Mouse (Mus musculus): ENCODE measurements around the gene Cd8a.
"Not testable (repeated sequence)": the region's sequence is repeated elsewhere in the genome, so short reads cannot be mapped to it uniquely, and the experiment has no call there.

Gene Cd8a

DNA sequence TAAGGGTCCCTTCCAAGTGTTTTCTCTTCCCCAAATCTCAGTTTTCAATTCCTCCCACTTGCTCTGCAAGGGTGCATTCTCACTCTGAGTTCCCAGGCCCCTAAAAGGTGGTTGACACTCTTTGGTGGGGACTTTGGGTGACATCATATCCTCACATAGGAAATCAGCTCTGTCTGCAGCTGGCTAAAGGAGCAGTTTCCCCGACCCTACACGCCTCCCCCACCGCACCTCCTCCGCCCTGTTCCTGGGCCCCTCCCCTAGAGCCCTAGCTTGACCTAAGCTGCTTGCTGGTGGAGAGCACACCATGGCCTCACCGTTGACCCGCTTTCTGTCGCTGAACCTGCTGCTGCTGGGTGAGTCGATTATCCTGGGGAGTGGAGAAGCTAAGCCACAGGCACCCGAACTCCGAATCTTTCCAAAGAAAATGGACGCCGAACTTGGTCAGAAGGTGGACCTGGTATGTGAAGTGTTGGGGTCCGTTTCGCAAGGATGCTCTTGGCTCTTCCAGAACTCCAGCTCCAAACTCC is at the start of gene Cd8a:
Gene Cd8a (plus strand): TSS at position 179 of the 527 bp plus-strand sequence.
- no peak for DNase-seq (ENCODE audit: low spot score in 2 of 2)

DNA sequence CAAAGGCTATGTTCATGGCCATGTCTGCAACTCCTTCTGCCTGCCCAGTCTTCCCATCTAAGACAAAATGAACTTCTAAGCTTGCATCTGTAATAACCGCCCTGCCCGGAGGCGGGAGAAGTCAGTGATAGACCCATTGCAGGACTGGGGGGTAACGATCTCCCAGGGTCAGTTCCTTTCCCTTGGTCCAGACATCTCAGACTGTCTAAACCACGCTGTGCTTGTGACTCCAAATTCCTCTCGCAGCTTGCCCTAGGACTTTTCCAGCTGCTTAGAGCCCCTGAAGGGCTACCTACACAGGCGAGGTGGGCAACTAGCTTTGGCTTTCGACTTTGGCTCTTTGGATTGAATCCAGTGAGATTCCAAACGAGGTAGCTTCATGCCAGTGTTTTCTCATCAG is 48.4 kb upstream of the Cd8a start:
- no peak for DNase-seq (ENCODE audit: low spot score in 2 of 2)

- DNase-seq (ENCODE audit: low spot score in 2 of 2), result no peak
Observed at GRCm38 (mm10) chr6:71329881-71330280, 43.3 kb upstream of the Cd8a start.

GRCm38 (mm10) chr6:71330486-71330885 is 42.7 kb upstream of the Cd8a start:
- DNase-seq (ENCODE audit: low spot score in 2 of 2), result no peak

DNA sequence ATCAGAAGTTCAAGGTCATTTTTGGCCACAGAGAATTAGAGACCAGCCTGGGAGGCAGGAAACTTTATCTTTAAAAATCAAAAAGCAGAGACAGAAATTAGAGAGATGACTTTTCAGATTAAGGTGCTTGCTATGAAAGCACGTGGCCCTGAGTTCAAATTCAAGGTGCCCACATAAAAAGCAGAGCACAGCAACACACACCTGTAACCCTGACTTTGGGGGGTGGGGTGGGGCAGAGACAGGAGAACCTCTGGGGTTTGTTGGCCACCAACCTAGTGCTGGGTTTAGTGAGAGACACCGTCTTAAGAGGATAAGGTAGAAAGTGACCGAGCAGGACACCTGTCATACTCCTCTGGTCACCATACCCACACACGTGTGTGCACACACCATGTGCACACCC is 41.7 kb upstream of the Cd8a start:
- DNase-seq (ENCODE audit: low spot score in 2 of 2), result not testable (repeated sequence)

- no peak for DNase-seq (ENCODE audit: low spot score in 2 of 2)
Observed at GRCm38 (mm10) chr6:71332236-71332965, 40.8 kb upstream of the Cd8a start.

DNA sequence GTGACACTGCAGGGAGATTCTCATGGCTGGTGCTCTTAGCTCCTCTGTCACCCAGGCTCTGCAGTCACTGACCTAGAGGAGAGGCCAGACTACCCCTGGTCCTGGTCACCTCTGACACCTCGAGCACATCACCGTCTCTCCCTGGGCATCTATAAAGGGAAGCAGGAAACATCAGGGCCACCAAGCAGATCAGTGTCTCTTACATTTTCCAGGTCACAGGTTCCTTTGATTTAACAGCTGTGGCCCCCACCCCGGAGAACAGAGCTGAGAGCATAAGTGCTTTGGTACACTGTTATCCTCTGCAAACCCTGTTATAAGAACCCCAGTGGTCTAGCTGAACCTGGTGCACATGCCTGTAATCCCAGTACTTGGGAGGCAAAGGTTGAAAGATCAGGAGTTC is 40.2 kb upstream of the Cd8a start:
- DNase-seq (ENCODE audit: low spot score in 2 of 2), result no peak

DNA sequence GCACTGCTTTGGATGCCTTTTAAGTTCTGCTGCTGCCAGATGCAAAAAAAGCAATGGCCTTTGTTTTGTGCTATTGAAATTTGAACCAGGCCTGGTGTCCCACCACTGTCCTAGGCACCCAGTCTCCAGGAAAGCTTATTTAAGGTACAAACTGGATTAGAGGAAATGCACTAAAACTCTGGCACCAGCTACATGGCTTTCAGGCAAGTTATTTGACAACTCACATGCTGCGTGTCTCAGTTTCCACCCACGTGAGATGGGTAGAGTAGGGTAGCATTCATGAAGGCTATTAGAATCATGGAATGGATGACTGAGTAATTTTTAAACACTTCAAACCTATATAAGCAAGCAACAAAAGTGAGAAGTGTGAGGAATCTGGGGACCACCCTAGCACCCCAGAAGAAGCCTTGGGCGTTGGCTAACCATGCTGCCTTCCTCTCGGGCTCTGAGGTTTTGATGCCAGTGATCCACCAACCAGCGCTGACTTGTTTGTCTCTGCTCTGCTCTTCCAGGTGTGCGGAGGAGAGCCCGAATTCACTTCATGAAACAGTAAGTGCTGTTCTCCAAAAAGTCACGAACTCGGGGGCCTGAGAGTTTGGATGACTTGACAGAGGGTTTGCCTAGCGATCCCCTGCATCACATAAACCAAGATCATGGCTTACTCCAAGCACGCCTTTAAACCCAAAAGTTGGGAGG is 39.5 kb upstream of the Cd8a start:
- DNase-seq (ENCODE audit: low spot score in 2 of 2), result no peak

DNA sequence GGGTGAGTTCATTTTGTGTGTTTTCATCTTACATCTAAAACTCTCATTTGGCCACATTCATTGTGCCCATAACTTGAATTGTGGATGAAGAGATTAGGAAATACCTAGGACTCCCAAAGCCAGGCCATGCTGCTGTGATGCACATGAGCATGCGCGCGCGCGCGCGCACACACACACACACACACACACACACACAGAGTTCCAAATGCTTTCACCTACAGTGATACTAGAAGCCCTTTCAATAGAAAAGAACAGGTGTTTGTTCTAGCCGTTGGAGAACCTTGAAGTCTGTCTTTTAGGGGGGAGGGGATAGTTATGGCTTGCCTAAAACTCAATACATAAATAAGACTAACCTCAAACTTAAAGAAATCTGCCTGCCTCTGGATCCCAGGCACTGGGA is 35.6 kb upstream of the Cd8a start:
- no peak for DNase-seq (ENCODE audit: low spot score in 2 of 2)

GRCm38 (mm10) chr6:71338941-71339340 is 34.3 kb upstream of the Cd8a start:
- DNase-seq (ENCODE audit: low spot score in 2 of 2), result no peak

- no peak for DNase-seq (ENCODE audit: low spot score in 2 of 2)
Observed at GRCm38 (mm10) chr6:71339351-71339750, 33.9 kb upstream of the Cd8a start.

DNA sequence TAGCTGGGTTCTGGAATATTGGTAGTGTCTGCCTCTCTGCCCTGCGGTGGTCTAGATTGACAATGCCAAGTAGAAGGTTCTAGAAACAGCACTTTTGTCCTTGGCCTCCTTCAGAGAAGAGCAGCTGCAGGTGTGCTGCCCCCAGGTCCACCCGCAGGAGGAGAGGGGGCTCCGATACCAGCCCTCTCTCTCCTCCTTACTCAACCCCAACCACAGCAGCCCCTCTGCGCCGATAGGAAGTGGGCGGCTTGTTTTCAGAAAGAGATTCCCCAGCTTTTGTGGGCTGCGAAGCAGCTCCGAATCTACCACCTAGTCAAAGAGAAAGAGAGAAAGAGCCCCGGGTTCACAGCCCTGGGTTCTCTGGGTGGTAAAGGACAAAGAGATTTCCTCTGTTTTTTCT is 32.0 kb upstream of the Cd8a start:
- DNase-seq (ENCODE audit: low spot score in 2 of 2), result no peak

DNA sequence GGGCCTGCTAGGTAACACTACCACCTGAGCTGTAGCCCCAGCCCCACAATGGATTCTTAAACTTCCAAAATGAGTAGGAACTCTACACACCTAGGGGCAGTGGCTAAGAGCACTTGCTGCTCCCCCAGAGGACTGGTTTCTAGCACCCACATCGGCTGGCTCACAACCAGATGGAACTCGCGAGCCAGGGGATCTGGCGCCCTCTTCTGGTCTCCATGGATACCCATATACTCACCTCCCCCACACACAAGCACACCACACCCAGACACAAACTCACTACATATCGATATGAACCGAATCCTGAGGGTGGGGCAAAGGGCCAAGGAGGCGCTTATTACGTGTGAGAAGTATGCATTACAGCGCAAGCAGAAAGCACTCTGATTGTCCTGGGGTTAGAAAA is 25.2 kb upstream of the Cd8a start:
- DNase-seq (ENCODE audit: low spot score in 2 of 2), result no peak

GRCm38 (mm10) chr6:71351201-71351600 is 22.0 kb upstream of the Cd8a start:
- no peak for DNase-seq (ENCODE audit: low spot score in 2 of 2)

DNA sequence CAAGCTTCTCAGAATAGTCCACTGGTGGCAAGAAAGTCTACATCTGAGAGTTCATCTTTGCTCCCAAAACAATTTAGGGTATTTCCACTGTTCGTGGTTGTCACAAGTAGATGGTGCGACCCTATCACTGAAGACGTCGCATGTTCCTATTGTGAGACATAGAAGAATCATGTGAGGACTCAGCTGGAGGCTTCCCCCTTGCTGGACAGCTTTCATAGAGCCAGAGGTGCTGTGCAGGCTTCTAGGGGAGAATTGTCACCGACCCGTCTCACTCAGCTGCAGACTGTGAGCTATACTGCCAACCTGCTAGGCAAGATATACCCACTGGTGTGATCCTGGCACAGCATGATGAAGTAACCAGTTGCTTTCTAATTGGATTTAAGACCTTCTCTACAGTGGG is 21.0 kb upstream of the Cd8a start:
- DNase-seq (ENCODE audit: low spot score in 2 of 2), result no peak

- no peak for DNase-seq (ENCODE audit: low spot score in 2 of 2)
Observed at GRCm38 (mm10) chr6:71352866-71353427, 20.3 kb upstream of the Cd8a start.

- DNase-seq (ENCODE audit: low spot score in 2 of 2), result no peak
Observed at GRCm38 (mm10) chr6:71353722-71354121, 19.5 kb upstream of the Cd8a start.

DNA sequence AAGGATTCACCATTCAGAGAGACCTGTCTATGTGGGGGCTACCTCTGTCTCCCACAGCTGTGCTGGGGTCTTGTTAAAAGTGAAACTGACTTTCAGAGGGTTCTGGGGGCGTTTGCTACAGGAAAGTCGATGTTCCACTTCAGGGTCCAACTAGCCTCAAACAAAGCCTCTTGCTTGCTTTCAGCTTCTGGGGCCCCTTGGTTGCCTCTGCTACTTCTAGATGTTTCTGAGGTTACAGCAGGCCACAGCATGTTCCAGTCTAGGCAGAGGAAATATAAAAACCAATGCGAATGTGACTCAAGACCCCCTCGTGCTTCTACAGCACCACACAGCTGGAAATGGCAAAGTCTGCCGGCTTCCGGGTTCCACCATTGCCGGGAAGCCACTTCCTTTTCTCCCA is 15.7 kb upstream of the Cd8a start:
- DNase-seq (ENCODE audit: low spot score in 2 of 2), result no peak

DNA sequence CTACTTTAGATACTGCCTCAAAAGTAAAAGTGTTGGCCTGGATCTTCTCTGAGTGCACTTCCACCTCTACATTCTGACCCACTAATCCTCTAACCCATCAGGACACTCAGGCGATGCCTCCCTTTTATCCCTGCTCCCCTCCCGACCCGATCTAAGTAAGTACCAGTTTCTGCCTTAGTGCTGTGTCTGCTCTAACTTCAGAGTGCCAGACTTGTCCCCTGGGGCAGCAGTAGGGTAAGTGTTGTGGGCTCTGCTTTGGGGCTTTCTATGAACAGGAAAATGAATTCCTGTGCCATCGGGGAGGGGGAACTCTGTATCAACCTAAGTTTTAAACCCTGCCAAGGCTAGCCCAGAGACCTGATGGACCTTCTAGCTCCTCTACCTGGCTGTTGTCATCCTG is 13.0 kb upstream of the Cd8a start:
- no peak for DNase-seq (ENCODE audit: low spot score in 2 of 2)

- no peak for DNase-seq (ENCODE audit: low spot score in 2 of 2)
Observed at GRCm38 (mm10) chr6:71360751-71361150, 12.5 kb upstream of the Cd8a start.

GRCm38 (mm10) chr6:71361156-71361670 is 12.0 kb upstream of the Cd8a start:
- DNase-seq (ENCODE audit: low spot score in 2 of 2), result no peak

GRCm38 (mm10) chr6:71363995-71364394 is 9.2 kb upstream of the Cd8a start:
- DNase-seq (ENCODE audit: low spot score in 2 of 2), result no peak

DNA sequence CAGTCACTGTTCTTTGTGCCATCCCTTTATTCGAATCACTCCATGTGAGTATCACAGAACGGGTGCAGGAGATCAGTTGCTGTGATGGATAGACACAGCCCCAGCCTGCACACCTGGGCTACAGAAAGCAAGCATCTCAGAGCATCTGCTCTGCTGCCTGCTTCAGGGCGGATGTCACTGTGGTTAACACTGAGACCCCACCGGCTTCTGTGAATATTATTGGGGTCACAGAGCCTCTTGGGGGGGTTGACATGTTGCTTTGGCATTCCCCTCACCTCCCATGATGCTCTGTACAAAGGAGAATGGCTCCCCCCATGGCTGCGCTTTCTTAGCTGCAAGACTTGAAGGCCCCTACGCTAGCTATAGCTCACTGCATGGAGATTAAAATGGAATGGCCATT is 3.8 kb upstream of the Cd8a start:
- DNase-seq (ENCODE audit: low spot score in 2 of 2), result no peak

Data from spleen, postnatal 14 days (tissue).